Mouse (Mus musculus) kidney, postnatal 0 days (tissue): ENCODE results near the gene Apoc4. TPM values are rescaled to one million over a fixed set of nuclear protein-coding genes. Genes with fewer than 3 reads are reported as not detected.

Experiments used
- ATAC-seq: fragments of 200-750 bp; cut with Nextera tagmentation; replicated peaks from 2 replicates; pipeline ENCODE4 v1.8.0; 2017; ENCODE audit warnings: low read depth, moderate number of reproducible peaks, moderate TSS enrichment, moderate library complexity; ENCODE audit not compliant: low FRiP score
- DNase-seq: peaks from one replicate; pipeline ENCODE4 v3.0.0-alpha.2; 2016; ENCODE audit warnings: low spot score
- H3K27ac ChIP-seq: fragments of 300-500 bp; sonication (generic); 2 replicates; pipeline ENCODE4 v1.5.1; 2014; ENCODE audit warnings: mild to moderate bottlenecking
- H3K27me3 ChIP-seq: fragments of 300-500 bp; sonication (generic); 2 replicates; pipeline ENCODE4 v1.6.1; 2014; ENCODE audit warnings: low read length, mixed read lengths; ENCODE audit not compliant: insufficient read depth
- H3K36me3 ChIP-seq: fragments of 300-500 bp; sonication (generic); 2 replicates; pipeline ENCODE4 v1.6.1; 2014; ENCODE audit warnings: low read length, mixed read lengths; ENCODE audit not compliant: insufficient read depth
- H3K4me1 ChIP-seq: fragments of 300-500 bp; sonication (generic); replicated peaks from 2 replicates; pipeline ENCODE4 v1.6.1; 2014; ENCODE audit warnings: antibody characterized with exemption, low read length, mixed read lengths; ENCODE audit not compliant: insufficient read depth
- H3K4me2 ChIP-seq: fragments of 300-500 bp; sonication (generic); 2 replicates; pipeline ENCODE4 v1.6.1; 2014; ENCODE audit warnings: mild to moderate bottlenecking, low read length, moderate library complexity, mixed read lengths
- H3K4me3 ChIP-seq: fragments of 300-500 bp; sonication (generic); replicated peaks from 2 replicates; pipeline ENCODE4 v1.5.1; 2014; ENCODE audit warnings: low read depth, low read length
- H3K9ac ChIP-seq: fragments of 300-500 bp; sonication (generic); 2 replicates; pipeline ENCODE4 v1.6.1; 2014; ENCODE audit warnings: low read depth, low read length
- H3K9me3 ChIP-seq: fragments of 300-500 bp; sonication (generic); replicated peaks from 2 replicates; pipeline ENCODE4 v1.6.1; 2016; ENCODE audit warnings: low read length, inconsistent platforms, mixed read lengths
- CTCF ChIP-seq: IDR thresholded peaks from 2 replicates; pipeline ENCODE4 v1.5.1; 2016; ENCODE audit warnings: antibody characterized with exemption, low read depth, mild to moderate bottlenecking, moderate library complexity
- WGBS: fragments of 180-500 bp; shearing (Covaris S2); extraction: QIAGEN DNeasy Blood & Tissue Kit; methylation state at CpG from one replicate; pipeline ENCODE4 v1.1.7; 2014; 5-methylcytosine and 5-hydroxymethylcytosine counted together
- polyA plus RNA-seq: library from polyadenylated mRNA; unstranded; fragments of >200 nt; fragmentation: Nextera tagmentation; extraction: Ambion mirVana; gene quantifications from 2 replicates; pipeline ENCODE4 v1.2.1, GENCODE M21; 2015

Apoc4 gene
- polyA plus RNA-seq, 1 experiment from 2014 or later: 0.26 TPM

- H3K9me3 ChIP-seq: no peaks in the 10 kb centered on the region
- H3K4me1 ChIP-seq: no peaks in the 10 kb centered on the region
- no peak for TF ChIP-seq CTCF
- no peak for ATAC-seq
- no peak overlapping the region for H3K27ac ChIP-seq
- H3K9ac ChIP-seq: no peak overlapping the region
- H3K4me2 ChIP-seq: no peak overlapping the region
- no peak overlapping the region for H3K4me3 ChIP-seq
- no peak for DNase-seq
- H3K36me3 ChIP-seq: no peaks in the 10 kb centered on the region
- H3K27me3 ChIP-seq: no peaks in the 10 kb centered on the region
- WGBS: 69% methylated on average over 6 of the region's 6 CpGs
Observed at GRCm38 (mm10) chr7:19683771-19684201, 2.5 kb upstream of the Apoc4 start.

DNA sequence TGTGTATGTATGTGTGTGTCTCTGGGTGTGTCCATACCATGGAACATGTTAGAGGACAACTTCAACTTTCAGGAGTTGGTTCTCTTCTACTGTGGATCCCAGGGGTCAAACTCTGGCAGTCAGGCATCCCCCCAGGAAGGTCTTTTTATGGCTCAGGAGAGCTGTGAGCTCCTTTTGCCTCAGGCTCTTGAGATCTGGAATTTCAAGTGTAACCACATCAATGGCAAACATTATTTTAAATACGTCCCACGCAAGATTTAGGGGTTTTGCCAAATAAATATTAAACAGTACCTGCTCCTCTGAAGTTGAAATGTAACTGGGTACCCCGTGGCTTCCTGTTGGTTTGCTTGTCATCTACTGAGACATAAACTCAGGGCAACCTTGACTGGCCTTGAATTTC, 1.7 kb upstream of the Apoc4 start:
- no peak overlapping the region for H3K4me3 ChIP-seq
- no peak overlapping the region for H3K9ac ChIP-seq
- no peaks in the 10 kb centered on the region for H3K9me3 ChIP-seq
- H3K27ac ChIP-seq: no peak overlapping the region
- H3K27me3 ChIP-seq: no peaks in the 10 kb centered on the region
- no peak overlapping the region for H3K4me2 ChIP-seq
- 67% methylated on average over 3 of the region's 3 CpGs for WGBS
- H3K4me1 ChIP-seq: no peaks in the 10 kb centered on the region
- no peaks in the 10 kb centered on the region for H3K36me3 ChIP-seq
- no peak for ATAC-seq
- DNase-seq: no peak
- TF ChIP-seq CTCF: no peak

DNA sequence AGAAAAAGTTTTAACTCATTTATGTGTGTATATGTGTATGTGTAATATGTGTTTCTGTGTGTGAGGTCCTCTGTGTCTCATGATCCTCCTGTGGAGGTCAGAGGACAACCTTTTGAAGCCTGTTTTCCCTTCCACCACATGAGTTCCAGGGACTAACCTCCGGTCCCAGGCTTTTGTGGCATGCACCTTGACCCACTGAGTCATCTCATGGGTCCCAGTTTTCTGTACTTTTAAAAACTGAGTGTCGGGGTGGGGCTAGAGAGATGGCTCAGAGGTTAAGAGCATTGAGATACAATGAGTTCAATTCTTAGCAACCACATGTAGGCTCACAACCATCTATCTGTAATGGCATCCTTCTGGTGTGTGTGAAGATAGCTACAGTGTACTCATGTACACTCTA, 577 bp downstream of the Apoc4 start:
- WGBS: 83% methylated on average over 2 of the region's 2 CpGs
- TF ChIP-seq CTCF: no peak
- ATAC-seq: no peak

DNA sequence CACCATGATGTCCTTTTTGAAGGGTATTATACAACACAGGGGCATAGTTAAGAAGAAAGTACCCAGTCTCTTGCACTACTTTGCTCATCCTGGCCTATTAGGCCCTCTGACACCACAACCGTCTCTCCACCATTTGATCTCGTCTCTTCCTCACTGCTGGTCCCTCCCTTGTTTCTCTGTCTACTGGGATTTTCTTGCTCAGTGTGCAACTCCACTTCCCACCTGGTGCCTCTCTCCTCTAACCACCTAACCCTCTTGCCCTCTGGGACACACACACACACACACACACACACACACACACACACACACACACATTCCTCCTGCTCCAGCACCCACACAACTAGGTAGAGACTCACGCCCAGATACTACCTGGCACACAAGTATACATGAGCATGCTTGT, 2.4 kb downstream of the Apoc4 start:
- H3K4me1 ChIP-seq: no peaks in the 10 kb centered on the region
- WGBS: 82% methylated on average over 3 of the region's 3 CpGs
- no peak overlapping the region for H3K9ac ChIP-seq
- no peak overlapping the region for H3K4me3 ChIP-seq
- H3K4me2 ChIP-seq: no peak overlapping the region
- H3K27me3 ChIP-seq: no peaks in the 10 kb centered on the region
- H3K9me3 ChIP-seq: no peaks in the 10 kb centered on the region
- H3K36me3 ChIP-seq: no peaks in the 10 kb centered on the region
- no peak for TF ChIP-seq CTCF
- DNase-seq (no peak), ATAC-seq (no peak)
- H3K27ac ChIP-seq: no peak overlapping the region

More for the DNA sequence above, 577 bp downstream of the Apoc4 start:
- Histone ChIP-seq H3K4me3 (no peak overlapping the region), H3K27ac (no peak overlapping the region), H3K4me1 (no peaks in the 10 kb centered on the region), H3K9me3 (no peaks in the 10 kb centered on the region), H3K36me3 (no peaks in the 10 kb centered on the region), H3K27me3 (no peaks in the 10 kb centered on the region), H3K9ac (no peak overlapping the region), H3K4me2 (no peak overlapping the region)
- DNase-seq: no peak

GRCm38 (mm10) chr7:19677872-19678271, 3.4 kb downstream of the Apoc4 start, which contains the start of gene Apoc2:
Gene Apoc2, minus strand, starts transcription at chr7:19677941.
- no peak within 1 kb of the TSS for H3K9ac ChIP-seq
- H3K4me1 ChIP-seq: no peaks in the 10 kb centered on the region
- WGBS: 56% methylated on average over 8 of the region's 8 CpGs
- H3K36me3 ChIP-seq: no peaks in the 10 kb centered on the region
- H3K4me3 ChIP-seq: no peak within 1 kb of the TSS
- no peaks in the 10 kb centered on the region for H3K27me3 ChIP-seq
- ATAC-seq: no peak
- no peak within 1 kb of the TSS for H3K27ac ChIP-seq
- H3K4me2 ChIP-seq: no peak within 1 kb of the TSS
- no peak for DNase-seq
- no peaks in the 10 kb centered on the region for H3K9me3 ChIP-seq
- TF ChIP-seq CTCF: no peak

GRCm38 (mm10) chr7:19676662-19677061, 4.6 kb downstream of the Apoc4 start:
- no peaks in the 10 kb centered on the region for H3K4me1 ChIP-seq
- DNase-seq (no peak), ATAC-seq (no peak)
- 85% methylated on average over 1 of the region's 1 CpGs for WGBS
- H3K4me3 ChIP-seq: no peak overlapping the region
- no peak overlapping the region for H3K9ac ChIP-seq
- no peaks in the 10 kb centered on the region for H3K9me3 ChIP-seq
- H3K4me2 ChIP-seq: no peak overlapping the region
- H3K27me3 ChIP-seq: no peaks in the 10 kb centered on the region
- no peak overlapping the region for H3K27ac ChIP-seq
- TF ChIP-seq CTCF: no peak
- H3K36me3 ChIP-seq: no peaks in the 10 kb centered on the region

- 76% methylated on average over 10 of the region's 10 CpGs for WGBS
- H3K9ac ChIP-seq: no peak overlapping the region
- no peak for DNase-seq
- H3K4me1 ChIP-seq: no peaks in the 10 kb centered on the region
- H3K4me3 ChIP-seq: no peak overlapping the region
- H3K9me3 ChIP-seq: no peaks in the 10 kb centered on the region
- H3K27me3 ChIP-seq: no peaks in the 10 kb centered on the region
- no peak for ATAC-seq
- H3K27ac ChIP-seq: no peak overlapping the region
- TF ChIP-seq CTCF: no peak
- no peaks in the 10 kb centered on the region for H3K36me3 ChIP-seq
- no peak overlapping the region for H3K4me2 ChIP-seq
Observed at GRCm38 (mm10) chr7:19675824-19676223, 5.5 kb downstream of the Apoc4 start.
